Mouse (Mus musculus) kidney, adult 9 months (tissue): ENCODE data around the gene BC017158.

Experiments
- DNase-seq: peaks from one replicate; pipeline ENCODE4 v3.0.0; 2022

Gene BC017158

GRCm38 (mm10) chr7:128255757-128256156 is 42.2 kb downstream of the BC017158 start:
- no peak for DNase-seq

GRCm38 (mm10) chr7:128254978-128255377 is 43.0 kb downstream of the BC017158 start:
- DNase-seq: no peak

GRCm38 (mm10) chr7:128252609-128253008 is 45.4 kb downstream of the BC017158 start:
- DNase-seq: no peak

GRCm38 (mm10) chr7:128251946-128252345 is 46.0 kb downstream of the BC017158 start:
- DNase-seq: no peak

GRCm38 (mm10) chr7:128249998-128250397 is 48.0 kb downstream of the BC017158 start:
- no peak for DNase-seq

GRCm38 (mm10) chr7:128248081-128249042 is 49.6 kb downstream of the BC017158 start:
- DNase-seq: no peak

GRCm38 (mm10) chr7:128247443-128247842 is 50.5 kb downstream of the BC017158 start:
- peak; percentile 90 for DNase-seq

- DNase-seq: no peak
These were observed 51.2 kb downstream of the BC017158 start, which contains the start of gene Tgfb1i1 for GRCm38 (mm10) chr7:128246496-128247391. Tgfb1i1 (plus strand) TSS chr7:128246812.

GRCm38 (mm10) chr7:128245547-128245946 is 52.4 kb downstream of the BC017158 start:
- no peak for DNase-seq

GRCm38 (mm10) chr7:128244410-128245025 is 53.5 kb downstream of the BC017158 start:
- DNase-seq: no peak

GRCm38 (mm10) chr7:128243921-128244320 is 54.0 kb downstream of the BC017158 start:
- DNase-seq: no peak

- DNase-seq: no peak
These were observed 55.6 kb downstream of the BC017158 start for GRCm38 (mm10) chr7:128242331-128242730.

- peak; percentile 29 for DNase-seq
These were observed 57.7 kb downstream of the BC017158 start for GRCm38 (mm10) chr7:128240131-128240784.

- peak; percentile 67 for DNase-seq
These were observed 59.0 kb downstream of the BC017158 start for GRCm38 (mm10) chr7:128238991-128239390.

- peak; percentile 99 for DNase-seq
These were observed 59.8 kb downstream of the BC017158 start, which contains the start of gene 9130023H24Rik for GRCm38 (mm10) chr7:128237927-128238778. 9130023H24Rik (minus strand) TSS chr7:128238031.

GRCm38 (mm10) chr7:128237593-128237926 is 60.4 kb downstream of the BC017158 start:
- DNase-seq: no peak

- peak; percentile 93 for DNase-seq
These were observed 60.9 kb downstream of the BC017158 start, which contains the start of gene Armc5 for GRCm38 (mm10) chr7:128236856-128237592. Armc5 (plus strand) TSS chr7:128237342.

GRCm38 (mm10) chr7:128236426-128236825 is 61.5 kb downstream of the BC017158 start:
- DNase-seq: no peak

- peak; percentile 96 for DNase-seq
These were observed 62.5 kb downstream of the BC017158 start for GRCm38 (mm10) chr7:128235481-128235880.

GRCm38 (mm10) chr7:128234796-128235195 is 63.2 kb downstream of the BC017158 start:
- no peak for DNase-seq
